Mouse (Mus musculus) cerebellum, adult 2 months (tissue): ENCODE results near the gene Gm20489.

ENCODE experiments used
- CTCF ChIP-seq: fragments of 200-500 bp; IDR thresholded peaks from 2 replicates; pipeline ENCODE4 v1.5.1; 2011; ENCODE audit warnings: low read depth, mild to moderate bottlenecking, control low read depth, low read length, moderate library complexity, borderline replicate concordance; ENCODE audit not compliant: insufficient read depth
- POLR2A ChIP-seq: fragments of 200-500 bp; IDR thresholded peaks from 2 replicates; pipeline ENCODE4 v1.6.1; 2011; ENCODE audit warnings: low read length, control low read depth, borderline replicate concordance; ENCODE audit not compliant: insufficient read depth

DNA sequence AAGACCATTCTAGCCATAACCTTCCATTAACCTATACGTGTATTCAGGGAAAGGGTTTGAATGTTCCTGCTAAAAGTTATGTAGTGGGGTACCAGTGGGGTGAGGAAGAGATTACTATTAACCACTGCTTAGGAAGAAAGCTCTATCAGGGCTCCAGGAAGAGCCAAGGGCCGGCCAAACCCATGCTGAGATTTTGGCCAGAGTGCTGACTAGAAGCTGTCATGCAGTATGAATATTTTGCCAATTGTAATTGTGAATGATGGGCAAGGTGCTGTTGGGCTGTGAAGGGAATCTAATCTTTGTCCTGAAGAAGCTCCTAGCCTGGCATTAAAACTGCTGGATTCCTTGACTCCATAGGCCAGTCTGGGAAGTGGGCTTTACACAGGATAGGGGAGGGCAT is 35.8 kb upstream of the Gm20489 start:
- TF ChIP-seq POLR2A (no peak), CTCF (no peak)
